Mouse (Mus musculus) heart, embryonic 11.5 days (tissue): ENCODE data around the gene Atp5g2. TPM values are rescaled to one million over a fixed set of nuclear protein-coding genes. Genes with fewer than 3 reads are reported as not detected.

Experiments used
- microRNA counts: library from miRNA; unstranded; fragments of <30 nt; microRNA quantifications from one replicate; lab custom pipeline; 2015
- microRNA-seq: library from miRNA; unstranded; fragments of <30 nt; microRNA quantifications from one replicate; pipeline ENCODE4, GENCODE M21; 2016; ENCODE audit warnings: borderline number of aligned reads
- polyA plus RNA-seq: library from polyadenylated mRNA; unstranded; fragments of >200 nt; fragmentation: Nextera tagmentation; extraction: Ambion mirVana; gene quantifications from 2 replicates; pipeline ENCODE4 v1.2.1, GENCODE M21; 2014

Gene Atp5g2
- polyA plus RNA-seq, 1 experiment from 2014 or later, result 76.3 TPM

MicroRNAs encoded within 50 kb of the gene (microRNA counts, 519-probe panel; counts per million panel counts)
- 32.2 counts per million for microRNA mmu-miR-688 (lab: Ali Mortazavi, UCI)

Small RNA genes lying within 50 kb of the gene (microRNA-seq; reads per million reads assigned to microRNA genes)
- 0.27 reads per million for gene Mir688

Other genes with a start within 250 kb of the Atp5g2 start
- gene Amhr2, start 227.0 kb downstream of the Atp5g2 start, polyA plus RNA-seq, result 0.93 and 1.2 TPM in 2 replicates
- gene Prr13, start 213.3 kb downstream of the Atp5g2 start, polyA plus RNA-seq, result 124 and 139 TPM in 2 replicates
- gene Pcbp2, start 201.8 kb downstream of the Atp5g2 start, polyA plus RNA-seq, result 187 and 213 TPM in 2 replicates
- 2.7 TPM in 1 of 2 replicates, not detected in the other for gene Gm10337, start 168.6 kb downstream of the Atp5g2 start, polyA plus RNA-seq
- 10.0 and 10.9 TPM in 2 replicates for gene Map3k12, start 155.3 kb downstream of the Atp5g2 start, polyA plus RNA-seq
- gene Tarbp2, start 154.2 kb downstream of the Atp5g2 start, polyA plus RNA-seq, result 97.7 and 108 TPM in 2 replicates
- gene Npff, start 147.4 kb downstream of the Atp5g2 start, polyA plus RNA-seq, result 0.68 and 1.2 TPM in 2 replicates
- gene Gm28047, start 47.3 kb downstream of the Atp5g2 start, polyA plus RNA-seq, result not detected in 2 replicates
- 18.8 and 22.1 TPM in 2 replicates for gene Atf7, start 46.9 kb downstream of the Atp5g2 start, polyA plus RNA-seq
- 33.7 and 47.8 TPM in 2 replicates for gene Calcoco1, start 49.8 kb upstream of the Atp5g2 start, polyA plus RNA-seq
- not detected in 2 replicates for gene Hoxc13, start 248.8 kb upstream of the Atp5g2 start, polyA plus RNA-seq